Comparison of ENCODE assay signal across 8 mouse cellular contexts in the genomic region with DNA sequence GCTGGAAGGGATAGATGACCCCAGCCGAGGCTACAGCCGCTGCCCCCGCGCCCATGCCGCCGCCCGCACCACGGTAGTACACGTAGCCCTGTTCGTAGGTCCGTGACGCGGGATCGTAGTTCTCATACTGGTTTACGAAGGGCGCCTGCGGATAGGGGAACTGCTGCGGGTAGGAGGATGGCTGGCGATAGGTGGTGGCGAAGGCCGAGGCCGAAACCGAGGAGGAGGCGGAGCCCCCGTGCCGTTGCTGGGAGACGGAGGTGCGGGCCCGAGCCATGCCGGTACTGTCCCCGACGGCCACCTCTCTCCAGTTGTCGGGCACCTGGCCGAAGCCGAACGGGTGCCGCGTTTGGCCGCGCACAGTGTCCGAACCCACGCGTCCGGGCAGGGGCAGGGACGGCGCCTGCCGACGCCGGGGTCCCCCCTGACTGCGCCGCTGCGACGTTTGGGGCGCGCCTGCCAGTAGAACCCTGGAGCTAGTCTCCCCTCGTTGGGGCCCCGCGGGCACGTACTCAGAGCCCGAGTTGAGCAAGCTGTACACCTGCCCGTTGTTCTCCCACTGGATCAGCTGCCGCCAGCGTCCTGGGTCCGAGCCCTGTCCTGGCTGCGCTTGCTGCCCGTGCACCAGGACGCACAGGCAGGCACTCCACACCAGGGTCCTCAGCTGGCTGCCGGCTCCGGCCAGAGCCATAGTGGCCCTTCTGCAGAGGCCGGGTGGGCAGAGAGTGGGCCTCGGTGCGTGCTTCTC. TPM values are rescaled to one million over a fixed set of nuclear protein-coding genes. Genes with fewer than 3 reads are reported as not detected.
DNase-seq lines count a peak whose midpoint lies in the region; ATAC-seq and TF ChIP-seq lines count a peak whose summit lies in the region.

No protein-coding gene starts in this region.

- H3K27ac ChIP-seq in gastrocnemius, adult 2 months, result peak overlapping the region; percentile 87
- H3K27ac ChIP-seq in heart, embryonic 11.5 days (ENCODE audit: low read depth, low read length), result peak overlapping the region; percentile 74
- no peak overlapping the region for H3K27ac ChIP-seq in midbrain, embryonic 13.5 days

- peak overlapping the region; percentile 62 for H3K9ac ChIP-seq in heart, embryonic 11.5 days (ENCODE audit: low read depth, low read length)
- peak overlapping the region; percentile 52 for H3K9ac ChIP-seq in midbrain, embryonic 13.5 days (replicated peaks)

- DNase-seq in gastrocnemius, adult 2 months, result peak; percentile 71
- DNase-seq in gastrocnemius, postnatal 36 days, result no peak
- peak; percentile 75 for DNase-seq in adrenal gland, adult 2 months
- peak; percentile 36 to 68 for DNase-seq in kidney, postnatal 36 days
- DNase-seq in left cerebral cortex, postnatal 25 days (ENCODE audit: low spot score in 2 of 2), result no peak

- H3K4me2 ChIP-seq in heart, embryonic 11.5 days, result peak overlapping the region; percentile 67
- peak overlapping the region; percentile 64 for H3K4me2 ChIP-seq in midbrain, embryonic 13.5 days (replicated peaks)

- intact Hi-C loops in gastrocnemius, adult 2 months (cut with DNase I), result no loop called here
- intact Hi-C loops in gastrocnemius, postnatal 36 days (cut with DNase I), result no loop called here
- intact Hi-C loops in left cerebral cortex, postnatal 25 days (cut with DNase I), result no loop called here

- peaks cover 52% of the 10 kb centered on the region for H3K4me1 ChIP-seq in heart, embryonic 11.5 days (ENCODE audit: control insufficient read depth, insufficient read depth, low read length)
- H3K4me1 ChIP-seq in midbrain, embryonic 13.5 days (replicated peaks), result peaks cover 54% of the 10 kb centered on the region

- no peaks in the 10 kb centered on the region for H3K9me3 ChIP-seq in heart, embryonic 11.5 days (replicated peaks; ENCODE audit: control insufficient read depth, low read length)
- no peaks in the 10 kb centered on the region for H3K9me3 ChIP-seq in midbrain, embryonic 13.5 days

- H3K36me3 ChIP-seq in heart, embryonic 11.5 days (ENCODE audit: control insufficient read depth, insufficient read depth, low read length), result no peaks in the 10 kb centered on the region
- no peaks in the 10 kb centered on the region for H3K36me3 ChIP-seq in midbrain, embryonic 13.5 days

- TF ChIP-seq CTCF in gastrocnemius, adult 2 months (IDR thresholded peaks at IDR 0.05), result no peak

- H3K27me3 ChIP-seq in heart, embryonic 11.5 days (ENCODE audit: control insufficient read depth, insufficient read depth, low read length), result peaks cover 6% of the 10 kb centered on the region; the same call in 1 of the 2 replicates
- peaks cover 35% of the 10 kb centered on the region for H3K27me3 ChIP-seq in midbrain, embryonic 13.5 days

- H3K4me3 ChIP-seq in gastrocnemius, adult 2 months, result peak overlapping the region; percentile 74
- H3K4me3 ChIP-seq in heart, embryonic 11.5 days (ENCODE audit: low read depth, low read length), result peak overlapping the region; percentile 55
- H3K4me3 ChIP-seq in midbrain, embryonic 13.5 days (replicated peaks), result peak overlapping the region; percentile 38

- under 1% methylated on average over 71 of the region's 72 CpGs for whole genome bisulfite sequencing in heart, embryonic 11.5 days (ENCODE audit: insufficient replicate concordance)
- under 1% methylated on average over 72 of the region's 72 CpGs for WGBS in midbrain, embryonic 13.5 days

- 0 out of 2 replicates have a peak, but pooled peaks have one; percentile 1 for ATAC-seq in heart, embryonic 11.5 days (replicated peaks; ENCODE audit: insufficient number of reproducible peaks, low FRiP score, low TSS enrichment)
- ATAC-seq in midbrain, embryonic 13.5 days, result peak; percentile 28
- no peak for ATAC-seq in cerebellum, adult (ENCODE audit: insufficient number of reproducible peaks, low FRiP score, low TSS enrichment)

RNA-seq across cellular contexts. Expression of gene Loxl1, which starts 0.6 kb away (rescaled TPM):
- 10 to 100 TPM; 10.6 to 17.9 TPM for total RNA-seq in gastrocnemius, adult 2 months (2021)
- 10 to 100 TPM; 13.9 to 14.3 TPM for total RNA-seq in gastrocnemius, postnatal 36 days (2021)
- 10 to 100 TPM; 24.8 to 44.6 TPM for total RNA-seq in adrenal gland, adult 2 months (2021)
- polyA plus RNA-seq in adrenal gland, adult 2 months (2012; rRNA removed), result 73.5 and 81.5 TPM in 2 replicates
- polyA plus RNA-seq in heart, embryonic 11.5 days (2014; fragmentation: Nextera tagmentation; extraction: Ambion mirVana), result 36.8 and 37.8 TPM in 2 replicates
- 3.9 and 4.8 TPM in 2 replicates for polyA plus RNA-seq in midbrain, embryonic 13.5 days (2015; fragmentation: Nextera tagmentation; extraction: Ambion mirVana)
- 1 to 10 TPM; 2.0 to 2.6 TPM for total RNA-seq in left cerebral cortex, postnatal 25 days (2021)

RNA-seq across cellular contexts. Expression of gene Tbc1d21, which starts 57.9 kb away (rescaled TPM):
- total RNA-seq in gastrocnemius, adult 2 months (2021), result not detected
- not detected for total RNA-seq in gastrocnemius, postnatal 36 days (2021)
- total RNA-seq in adrenal gland, adult 2 months (2021), result not detected
- not detected in 2 replicates for polyA plus RNA-seq in adrenal gland, adult 2 months (2012; rRNA removed)
- polyA plus RNA-seq in heart, embryonic 11.5 days (2014; fragmentation: Nextera tagmentation; extraction: Ambion mirVana), result not detected in 2 replicates
- polyA plus RNA-seq in midbrain, embryonic 13.5 days (2015; fragmentation: Nextera tagmentation; extraction: Ambion mirVana), result not detected in 2 replicates
- total RNA-seq in left cerebral cortex, postnatal 25 days (2021), result not detected

RNA-seq across cellular contexts. Expression of gene Stoml1, which starts 59.4 kb away (rescaled TPM):
- total RNA-seq in gastrocnemius, adult 2 months (2021), result 1 to 10 TPM; 6.8 to 7.3 TPM
- total RNA-seq in gastrocnemius, postnatal 36 days (2021), result 1 to 10 TPM; 5.5 to 7.5 TPM
- 10 to 100 TPM; 13.8 to 17.2 TPM for total RNA-seq in adrenal gland, adult 2 months (2021)
- polyA plus RNA-seq in adrenal gland, adult 2 months (2012; rRNA removed), result 38.1 and 38.4 TPM in 2 replicates
- 19.4 and 22.2 TPM in 2 replicates for polyA plus RNA-seq in heart, embryonic 11.5 days (2014; fragmentation: Nextera tagmentation; extraction: Ambion mirVana)
- 94.8 and 97.2 TPM in 2 replicates for polyA plus RNA-seq in midbrain, embryonic 13.5 days (2015; fragmentation: Nextera tagmentation; extraction: Ambion mirVana)
- total RNA-seq in left cerebral cortex, postnatal 25 days (2021), result 10 to 100 TPM; 64.3 to 71.4 TPM

Comparison
In these comparisons a context has a peak if more than half of its experiments do, and no peak if none do; other contexts are left out.
1. DNase-seq: peak in gastrocnemius, adult 2 months (single experiment), adrenal gland, adult 2 months (single experiment) and kidney, postnatal 36 days (2 of 2); none in gastrocnemius, postnatal 36 days (0 of 2) and left cerebral cortex, postnatal 25 days (0 of 2).
2. Peak in every context shown above with its lines, with median percentiles within 50 percentile points of each other: H3K4me3 ChIP-seq.